Mouse (Mus musculus) olfactory bulb, adult 2 months (tissue): ENCODE measurements around the gene Arl6ip5.

Experiments used
- CTCF ChIP-seq: fragments of 200-500 bp; IDR thresholded peaks from 2 replicates; pipeline ENCODE4 v1.5.1; 2012; ENCODE audit warnings: low read depth, mild to moderate bottlenecking, low read length, moderate library complexity; ENCODE audit not compliant: insufficient read depth
- POLR2A ChIP-seq: fragments of 200-500 bp; IDR thresholded peaks from 2 replicates; pipeline ENCODE4 v1.6.1; 2012; ENCODE audit warnings: mild to moderate bottlenecking, low read depth, low read length, moderate library complexity; ENCODE audit not compliant: insufficient read depth

DNA sequence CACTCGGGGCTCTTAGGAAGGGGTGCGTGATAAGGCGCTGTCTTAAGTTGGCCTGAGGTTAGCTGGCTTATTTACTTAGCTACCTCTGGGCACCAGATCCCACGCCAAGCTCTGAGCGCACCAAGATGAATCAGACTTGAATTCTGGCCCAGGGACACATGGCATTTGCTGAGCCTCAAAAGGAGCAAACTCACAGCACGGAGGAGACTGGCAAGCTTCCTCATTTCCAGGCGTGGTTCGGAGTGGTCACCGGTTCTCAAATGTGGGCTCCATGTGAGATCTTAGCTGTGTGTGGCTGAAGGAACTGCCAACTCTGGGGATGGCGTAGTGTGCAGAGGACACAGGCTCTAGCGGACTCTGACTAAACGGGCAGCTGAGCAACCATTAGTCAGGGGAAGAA is 1.5 kb downstream of the Arl6ip5 start:
- TF ChIP-seq CTCF = no peak
- no peak for TF ChIP-seq POLR2A
